Mouse (Mus musculus) G1E (cell line): Measurements from ENCODE around the gene Catsper2. TPM values are rescaled to one million over a fixed set of nuclear protein-coding genes. Genes with fewer than 3 reads are reported as not detected.

ENCODE experiments used
- ATAC-seq: 2 replicates; pipeline ENCODE4 v1.8.0; 2016; ENCODE audit warnings: mild to moderate bottlenecking; ENCODE audit not compliant: insufficient number of reproducible peaks, poor library complexity, low FRiP score, severe bottlenecking; ENCODE audit errors: extremely low read depth
- DNase-seq: peaks from one replicate; pipeline ENCODE4 v3.0.0; 2012; ENCODE audit warnings: low spot score
- H3K27me3 ChIP-seq: 2 replicates; pipeline ENCODE4 v1.6.1; 2012; ENCODE audit warnings: mild to moderate bottlenecking, low read length, inconsistent platforms; ENCODE audit not compliant: insufficient read depth
- H3K36me3 ChIP-seq: replicated peaks from 2 replicates; pipeline ENCODE3; 2012; ENCODE audit warnings: mild to moderate bottlenecking, inconsistent platforms
- H3K4me1 ChIP-seq: 2 replicates; pipeline ENCODE4 v1.6.1; 2012; ENCODE audit warnings: low read depth, low read length, inconsistent platforms, mixed read lengths; ENCODE audit not compliant: insufficient read depth
- H3K4me3 ChIP-seq: 2 replicates; pipeline ENCODE4 v1.5.1; 2012; ENCODE audit warnings: low read depth, mild to moderate bottlenecking, inconsistent platforms, low read length, moderate library complexity, mixed read lengths
- H3K9me3 ChIP-seq: replicated peaks from 2 replicates; pipeline ENCODE4 v1.6.1; 2012; ENCODE audit warnings: inconsistent platforms
- CTCF ChIP-seq: IDR thresholded peaks from 2 replicates; pipeline ENCODE4 v1.5.1; 2012; ENCODE audit warnings: low read depth, low read length, inconsistent platforms, mixed read lengths
- GATA1 ChIP-seq: IDR thresholded peaks from 2 replicates; pipeline ENCODE4 v1.6.1; 2012; ENCODE audit warnings: borderline replicate concordance, low read length, inconsistent platforms, mixed read lengths
- GATA2 ChIP-seq: IDR thresholded peaks from 2 replicates; pipeline ENCODE4 v1.6.1; 2012; ENCODE audit warnings: low read depth, low read length, inconsistent platforms, borderline replicate concordance
- POLR2AphosphoS5 ChIP-seq: IDR thresholded peaks from 2 replicates; pipeline ENCODE4 v1.6.1; 2012; ENCODE audit warnings: low read depth, low read length, inconsistent platforms; ENCODE audit not compliant: insufficient replicate concordance
- TAL1 ChIP-seq: conservative IDR thresholded peaks from 2 replicates; pipeline ENCODE4 v1.6.1; 2012; ENCODE audit warnings: low read depth, low read length, inconsistent platforms, mixed read lengths
- polyA plus RNA-seq: library from polyadenylated mRNA; stranded (reverse); fragments of >175 nt; gene quantifications from 2 replicates; pipeline ENCODE4 v1.2.3, GENCODE M21; 2012
- total RNA-seq, 2 experiments: library from RNA; stranded (forward) in 1 of 2; stranded (reverse) in 1 of 2; fragments of 200-1000 nt in 1 of 2; fragments of >200 nt in 1 of 2; fragmentation: Nextera tagmentation in 1 of 2; gene quantifications; 2 replicates each; pipeline ENCODE4 v1.2.3; 2014 to 2017

Gene Catsper2
- total and polyA plus RNA-seq, 3 experiments = 0.11 to 2.9 (median 0.55) TPM

- H3K27me3 ChIP-seq = peaks cover 39% of the 10 kb centered on the region
- ATAC-seq = no peak
- H3K4me1 ChIP-seq = no peaks in the 10 kb centered on the region
- no peak for TF ChIP-seq GATA2
- no peak for TF ChIP-seq POLR2AphosphoS5
- no peak for TF ChIP-seq TAL1
- DNase-seq = no peak
- H3K9me3 ChIP-seq = no peaks in the 10 kb centered on the region
- H3K36me3 ChIP-seq = no peaks in the 10 kb centered on the region
- H3K4me3 ChIP-seq = no peak overlapping the region
Observed at GRCm38 (mm10) chr2:121374766-121375165, 38.8 kb downstream of the Catsper2 start.

GRCm38 (mm10) chr2:121372266-121372665, 41.3 kb downstream of the Catsper2 start:
- H3K4me3 ChIP-seq = no peak overlapping the region
- H3K4me1 ChIP-seq = no peaks in the 10 kb centered on the region
- DNase-seq (no peak), ATAC-seq (no peak)
- no peaks in the 10 kb centered on the region for H3K9me3 ChIP-seq
- peaks cover 44% of the 10 kb centered on the region for H3K27me3 ChIP-seq
- H3K36me3 ChIP-seq = no peaks in the 10 kb centered on the region
- TF ChIP-seq POLR2AphosphoS5 = no peak
- TF ChIP-seq GATA1 = no peak
- no peak for TF ChIP-seq GATA2
- TF ChIP-seq CTCF = no peak
- TF ChIP-seq TAL1 = no peak

GRCm38 (mm10) chr2:121370921-121371320, 42.7 kb downstream of the Catsper2 start:
- no peaks in the 10 kb centered on the region for H3K4me1 ChIP-seq
- TF ChIP-seq GATA1 (no peak), TAL1 (no peak), CTCF (no peak), POLR2AphosphoS5 (no peak), GATA2 (no peak)
- no peak overlapping the region for H3K4me3 ChIP-seq
- no peaks in the 10 kb centered on the region for H3K9me3 ChIP-seq
- no peaks in the 10 kb centered on the region for H3K36me3 ChIP-seq
- DNase-seq (no peak), ATAC-seq (no peak)
- H3K27me3 ChIP-seq = peaks cover 42% of the 10 kb centered on the region

- no peak overlapping the region for H3K4me3 ChIP-seq
- H3K4me1 ChIP-seq = no peaks in the 10 kb centered on the region; the same call in 1 of the 2 replicates
- no peak for DNase-seq
- no peaks in the 10 kb centered on the region for H3K9me3 ChIP-seq
- H3K27me3 ChIP-seq = peaks cover 45% of the 10 kb centered on the region
- ATAC-seq = no peak
- TF ChIP-seq POLR2AphosphoS5 (no peak), GATA1 (no peak), GATA2 (no peak), TAL1 (no peak), CTCF (no peak)
- no peaks in the 10 kb centered on the region for H3K36me3 ChIP-seq
Observed at GRCm38 (mm10) chr2:121368831-121369230, 44.8 kb downstream of the Catsper2 start.

GRCm38 (mm10) chr2:121363656-121364055, 49.9 kb downstream of the Catsper2 start:
- Histone ChIP-seq H3K36me3 (no peaks in the 10 kb centered on the region), H3K27me3 (peaks cover 48% of the 10 kb centered on the region), H3K4me3 (no peak overlapping the region), H3K4me1 (peaks cover 6% of the 10 kb centered on the region), H3K9me3 (no peaks in the 10 kb centered on the region)
- ATAC-seq (no peak), DNase-seq (no peak)
- TF ChIP-seq CTCF (no peak), TAL1 (no peak), GATA2 (no peak), POLR2AphosphoS5 (no peak), GATA1 (no peak)

GRCm38 (mm10) chr2:121359461-121359860, 54.1 kb downstream of the Catsper2 start:
- no peak for ATAC-seq
- peaks cover 46% of the 10 kb centered on the region for H3K27me3 ChIP-seq
- H3K4me1 ChIP-seq = peaks cover 24% of the 10 kb centered on the region

GRCm38 (mm10) chr2:121358381-121358780, 55.2 kb downstream of the Catsper2 start:
- ATAC-seq (no peak), DNase-seq (peak; percentile 12)
- TF ChIP-seq TAL1 = no peak
- TF ChIP-seq CTCF = no peak
- no peak for TF ChIP-seq GATA2
- TF ChIP-seq GATA1 = no peak
- no peak for TF ChIP-seq POLR2AphosphoS5
- Histone ChIP-seq H3K27me3 (peaks cover 46% of the 10 kb centered on the region), H3K9me3 (no peaks in the 10 kb centered on the region), H3K36me3 (no peaks in the 10 kb centered on the region), H3K4me1 (peaks cover 26% of the 10 kb centered on the region), H3K4me3 (no peak overlapping the region)

More at GRCm38 (mm10) chr2:121359461-121359860, 54.1 kb downstream of the Catsper2 start:
- no peak for DNase-seq
- H3K4me3 ChIP-seq = no peak overlapping the region
- no peaks in the 10 kb centered on the region for H3K36me3 ChIP-seq
- no peaks in the 10 kb centered on the region for H3K9me3 ChIP-seq
- TF ChIP-seq POLR2AphosphoS5 (no peak), GATA2 (no peak), GATA1 (no peak), CTCF (no peak), TAL1 (no peak)

GRCm38 (mm10) chr2:121357961-121358360, 55.6 kb downstream of the Catsper2 start:
- H3K9me3 ChIP-seq = no peaks in the 10 kb centered on the region
- no peak for DNase-seq
- H3K36me3 ChIP-seq = no peaks in the 10 kb centered on the region
- no peak overlapping the region for H3K4me3 ChIP-seq
- H3K27me3 ChIP-seq = peaks cover 47% of the 10 kb centered on the region
- ATAC-seq = no peak
- TF ChIP-seq GATA1 (no peak), CTCF (no peak), GATA2 (no peak)
- H3K4me1 ChIP-seq = peaks cover 28% of the 10 kb centered on the region
